Mouse (Mus musculus): ENCODE results near the gene Kdelc1. TPM values are rescaled to one million over a fixed set of nuclear protein-coding genes. Genes with fewer than 3 reads are reported as not detected.

Gene Kdelc1
- polyA plus RNA-seq, 1 experiment from 2014 or later, result 13.8 TPM

DNA sequence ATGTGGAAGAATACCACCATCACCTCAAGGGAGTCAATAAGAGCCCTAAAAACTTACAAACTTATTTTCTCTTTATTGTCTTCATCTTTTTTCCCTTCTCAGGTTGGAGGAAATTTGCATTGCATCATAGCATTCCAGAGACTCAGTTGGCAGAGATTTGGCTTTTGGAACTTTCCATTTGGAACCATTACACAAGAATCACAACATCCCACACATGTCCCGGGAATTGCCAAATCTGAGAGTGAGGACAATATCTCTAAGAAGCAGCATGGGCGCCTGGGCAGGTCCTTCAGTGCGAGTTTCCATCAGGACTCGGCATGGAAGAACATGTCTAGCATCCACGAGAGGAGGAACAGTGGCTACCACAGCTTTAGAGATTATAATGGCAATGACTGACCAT, 24.1 kb upstream of the Kdelc1 start:
- ATAC-seq (ENCODE audit: low read depth), result no peak
- 69% methylated on average over 5 of the region's 5 CpGs for WGBS (ENCODE audit: insufficient replicate concordance)
- Histone ChIP-seq H3K4me3 (ENCODE audit: low read depth, low read length) (no peak overlapping the region), H3K36me3 (ENCODE audit: control insufficient read depth, insufficient read depth) (no peaks in the 10 kb centered on the region), H3K27me3 (ENCODE audit: control insufficient read depth, insufficient read depth, low read depth, low read length) (no peaks in the 10 kb centered on the region), H3K4me2 (ENCODE audit: low read depth, low read length) (no peak overlapping the region), H3K9ac (ENCODE audit: low read depth, low read length) (no peak overlapping the region), H3K27ac (ENCODE audit: low read length) (no peak overlapping the region), H3K4me1 (ENCODE audit: control insufficient read depth, low read depth, low read length) (peaks cover 5% of the 10 kb centered on the region), H3K9me3 (replicated peaks; ENCODE audit: control insufficient read depth, low read length) (no peaks in the 10 kb centered on the region)

DNA sequence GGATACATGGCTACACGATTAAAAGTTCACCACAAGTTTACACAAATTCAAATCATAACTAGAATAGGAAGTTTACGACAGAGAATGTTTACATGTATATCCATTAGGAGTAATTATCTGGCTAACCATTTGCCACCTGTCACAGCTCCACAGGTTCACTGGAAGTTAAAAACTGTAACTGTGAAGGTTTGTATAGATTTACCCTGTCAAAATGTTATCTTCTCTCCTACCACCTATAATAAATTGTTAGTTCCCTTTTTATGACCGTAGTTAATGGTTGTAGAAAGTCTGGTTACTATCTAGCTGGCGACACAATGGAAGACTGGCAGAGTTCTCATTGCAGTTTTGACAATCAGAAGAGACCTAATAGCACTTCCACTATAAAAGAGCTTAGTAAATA, 21.6 kb upstream of the Kdelc1 start:
- no peaks in the 10 kb centered on the region for H3K4me1 ChIP-seq (ENCODE audit: control insufficient read depth, low read depth, low read length)
- H3K27ac ChIP-seq (ENCODE audit: low read length), result no peak overlapping the region
- no peak overlapping the region for H3K4me2 ChIP-seq (ENCODE audit: low read depth, low read length)
- no peak overlapping the region for H3K4me3 ChIP-seq (ENCODE audit: low read depth, low read length)
- no peak for ATAC-seq (ENCODE audit: low read depth)
- 64% methylated on average over 4 of the region's 4 CpGs for WGBS (ENCODE audit: insufficient replicate concordance)
- no peaks in the 10 kb centered on the region for H3K9me3 ChIP-seq (replicated peaks; ENCODE audit: control insufficient read depth, low read length)
- no peaks in the 10 kb centered on the region for H3K27me3 ChIP-seq (ENCODE audit: control insufficient read depth, insufficient read depth, low read depth, low read length)
- H3K36me3 ChIP-seq (ENCODE audit: control insufficient read depth, insufficient read depth), result no peaks in the 10 kb centered on the region
- no peak overlapping the region for H3K9ac ChIP-seq (ENCODE audit: low read depth, low read length)

DNA sequence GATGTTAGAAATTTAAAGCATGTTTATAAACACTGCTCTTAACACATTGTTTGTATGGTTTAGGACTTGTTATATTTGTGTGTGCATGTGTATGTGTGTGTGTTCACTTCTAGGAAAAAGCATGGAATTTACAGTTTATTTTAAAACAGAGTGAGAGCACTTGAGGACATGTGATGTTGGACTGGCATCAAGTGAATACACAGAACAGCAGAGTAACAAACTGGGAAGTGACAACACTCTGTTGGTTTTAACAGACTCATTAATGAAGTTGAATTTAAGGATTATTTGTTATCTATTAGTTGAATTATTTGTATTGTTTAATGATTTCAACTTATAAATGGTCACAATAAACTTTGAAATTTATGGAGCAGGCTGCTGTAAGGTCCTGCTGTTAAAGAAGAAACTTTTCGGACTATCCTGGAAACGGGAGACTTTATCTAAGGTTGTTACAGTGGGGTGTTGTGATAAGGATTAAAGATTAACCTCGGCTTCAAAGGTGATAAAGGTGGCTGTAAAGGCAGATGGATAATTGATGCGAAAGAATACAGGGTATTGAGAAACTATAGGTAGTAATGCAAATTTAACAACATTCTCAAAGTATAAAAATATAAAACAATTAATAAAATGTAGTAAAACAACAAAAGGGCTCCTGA, 11.4 kb upstream of the Kdelc1 start:
- H3K4me1 ChIP-seq (ENCODE audit: control insufficient read depth, low read depth, low read length), result no peaks in the 10 kb centered on the region
- no peak overlapping the region for H3K9ac ChIP-seq (ENCODE audit: low read depth, low read length)
- no peaks in the 10 kb centered on the region for H3K27me3 ChIP-seq (ENCODE audit: control insufficient read depth, insufficient read depth, low read depth, low read length)
- H3K9me3 ChIP-seq (replicated peaks; ENCODE audit: control insufficient read depth, low read length), result no peaks in the 10 kb centered on the region
- no peak overlapping the region for H3K27ac ChIP-seq (ENCODE audit: low read length)
- H3K4me2 ChIP-seq (ENCODE audit: low read depth, low read length), result no peak overlapping the region
- 41% methylated on average over 4 of the region's 4 CpGs for WGBS (ENCODE audit: insufficient replicate concordance)
- no peak overlapping the region for H3K4me3 ChIP-seq (ENCODE audit: low read depth, low read length)
- no peak for ATAC-seq (ENCODE audit: low read depth)
- no peaks in the 10 kb centered on the region for H3K36me3 ChIP-seq (ENCODE audit: control insufficient read depth, insufficient read depth)

DNA sequence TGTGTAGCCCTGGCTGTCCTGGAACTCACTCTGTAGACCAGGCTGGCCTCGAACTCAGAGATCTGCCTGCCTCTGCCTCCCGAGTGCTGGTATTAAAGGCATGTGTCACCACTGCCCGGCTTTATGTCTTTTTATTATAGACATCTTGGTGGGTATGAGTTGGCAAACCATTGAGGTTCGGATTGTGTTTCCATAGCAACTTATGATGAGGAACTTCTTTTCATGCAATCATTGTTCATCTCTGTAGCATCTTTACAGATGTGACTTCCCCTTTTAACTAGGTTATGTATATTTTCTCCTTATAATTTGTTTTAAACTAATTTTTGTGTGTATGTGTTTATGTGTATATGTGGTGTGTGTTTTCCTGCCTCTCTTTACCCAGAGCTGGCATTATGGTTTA, 7.0 kb upstream of the Kdelc1 start:
- no peak overlapping the region for H3K4me3 ChIP-seq (ENCODE audit: low read depth, low read length)
- H3K27ac ChIP-seq (ENCODE audit: low read length), result no peak overlapping the region
- no peaks in the 10 kb centered on the region for H3K4me1 ChIP-seq (ENCODE audit: control insufficient read depth, low read depth, low read length)
- no peaks in the 10 kb centered on the region for H3K27me3 ChIP-seq (ENCODE audit: control insufficient read depth, insufficient read depth, low read depth, low read length)
- no peak for ATAC-seq (ENCODE audit: low read depth)
- H3K9ac ChIP-seq (ENCODE audit: low read depth, low read length), result no peak overlapping the region
- no peak overlapping the region for H3K4me2 ChIP-seq (ENCODE audit: low read depth, low read length)
- no peaks in the 10 kb centered on the region for H3K9me3 ChIP-seq (replicated peaks; ENCODE audit: control insufficient read depth, low read length)
- H3K36me3 ChIP-seq (ENCODE audit: control insufficient read depth, insufficient read depth), result no peaks in the 10 kb centered on the region
- WGBS (ENCODE audit: insufficient replicate concordance), result 70% methylated on average over 4 of the region's 4 CpGs

DNA sequence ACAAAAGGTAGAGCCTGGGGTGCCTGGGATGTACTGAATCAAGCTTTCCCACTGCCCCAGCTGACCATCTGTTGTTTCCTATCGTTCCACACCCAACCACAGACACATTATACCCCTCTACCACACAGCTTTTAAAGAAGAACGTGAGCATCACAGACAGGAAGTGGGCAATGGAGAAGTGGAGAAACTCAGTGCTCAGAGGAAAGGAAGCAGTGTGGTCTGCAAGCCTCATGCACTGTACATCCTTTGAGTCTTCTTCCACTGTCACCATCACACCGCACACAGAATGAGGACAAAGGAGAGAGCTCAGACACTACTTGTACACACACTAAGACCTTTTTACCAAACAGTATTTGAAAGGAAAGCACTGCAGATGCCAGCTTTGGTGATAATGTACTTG, 3.6 kb upstream of the Kdelc1 start:
- Histone ChIP-seq H3K4me3 (ENCODE audit: low read depth, low read length) (no peak overlapping the region), H3K9ac (ENCODE audit: low read depth, low read length) (no peak overlapping the region), H3K4me1 (ENCODE audit: control insufficient read depth, low read depth, low read length) (no peaks in the 10 kb centered on the region; the same call in 1 of the 2 replicates), H3K36me3 (ENCODE audit: control insufficient read depth, insufficient read depth) (no peaks in the 10 kb centered on the region), H3K27ac (ENCODE audit: low read length) (no peak overlapping the region), H3K27me3 (ENCODE audit: control insufficient read depth, insufficient read depth, low read depth, low read length) (no peaks in the 10 kb centered on the region), H3K4me2 (ENCODE audit: low read depth, low read length) (no peak overlapping the region), H3K9me3 (replicated peaks; ENCODE audit: control insufficient read depth, low read length) (no peaks in the 10 kb centered on the region)
- WGBS (ENCODE audit: insufficient replicate concordance), result 20% methylated on average over 3 of the region's 3 CpGs
- no peak for ATAC-seq (ENCODE audit: low read depth)

DNA sequence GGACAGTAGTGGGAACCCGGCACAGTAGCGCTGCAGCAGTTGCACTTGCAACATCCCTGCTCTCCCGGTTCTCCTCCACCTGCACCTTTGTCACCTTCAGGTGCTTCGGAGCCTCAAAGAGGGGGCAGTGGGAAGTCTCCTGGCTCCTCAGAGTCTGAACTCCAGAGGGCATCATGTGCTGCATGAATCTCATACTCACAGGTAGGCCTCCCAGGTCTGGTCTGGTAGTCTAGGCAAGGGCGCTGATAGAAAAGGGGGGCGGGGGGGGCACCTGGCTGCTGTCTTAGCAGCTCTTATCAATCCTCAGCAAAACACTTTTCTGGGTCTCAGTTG, 1.4 kb upstream of the Kdelc1 start:
- no peak for ATAC-seq (ENCODE audit: low read depth)
- WGBS (ENCODE audit: insufficient replicate concordance), result 6% methylated on average over 6 of the region's 6 CpGs

DNA sequence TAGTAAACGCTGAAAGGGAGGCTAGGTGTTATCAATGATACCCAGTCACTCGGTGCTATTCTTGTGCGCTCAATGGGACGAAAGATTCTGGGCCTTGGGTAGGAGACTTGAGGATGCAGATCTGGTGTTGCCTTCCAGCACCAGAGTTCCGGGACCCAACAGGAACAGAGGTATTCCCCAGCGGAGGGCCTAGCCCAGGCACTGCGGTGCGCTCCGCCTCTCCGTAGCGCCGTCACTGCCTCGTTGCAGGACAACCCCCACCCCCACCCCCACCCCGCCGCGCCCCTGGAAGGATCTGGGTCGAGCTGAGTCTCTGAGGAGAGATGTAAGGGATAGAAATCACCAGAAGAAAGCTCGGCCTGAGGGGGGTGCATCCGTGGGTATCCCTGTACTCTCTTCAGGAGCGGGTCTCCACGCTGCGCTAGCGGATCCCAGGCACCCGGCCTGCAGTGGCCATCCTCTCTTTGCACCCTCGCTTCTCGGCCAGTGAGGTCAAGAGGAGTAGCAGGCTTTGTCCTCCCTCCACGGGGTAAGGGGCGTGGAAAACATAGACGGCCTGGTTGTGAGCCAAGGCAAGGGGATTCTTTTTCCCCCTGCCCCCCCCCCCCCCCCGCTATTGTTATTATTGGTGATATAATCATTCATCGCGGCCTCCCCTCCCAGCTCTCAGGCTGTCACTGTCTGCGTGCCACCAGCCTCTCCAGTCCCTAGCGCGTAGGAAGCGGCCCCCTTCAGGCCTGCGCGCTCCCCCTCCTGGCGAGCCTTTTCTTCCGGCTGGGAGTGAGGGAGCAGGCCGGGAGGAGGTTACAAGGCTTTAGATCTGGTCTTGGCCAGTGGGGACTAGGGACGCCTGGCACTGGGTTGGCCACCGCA, 829 bp upstream of the Kdelc1 start:
- Histone ChIP-seq H3K4me1 (ENCODE audit: control insufficient read depth, low read depth, low read length) (no peaks in the 10 kb centered on the region; the same call in 1 of the 2 replicates), H3K27me3 (ENCODE audit: control insufficient read depth, insufficient read depth, low read depth, low read length) (no peaks in the 10 kb centered on the region)

More for the DNA sequence above, 1.4 kb upstream of the Kdelc1 start:
- no peak overlapping the region for H3K27ac ChIP-seq (ENCODE audit: low read length)
- peak overlapping the region; percentile 84 for H3K4me2 ChIP-seq (ENCODE audit: low read depth, low read length)
- H3K4me3 ChIP-seq (ENCODE audit: low read depth, low read length), result peak overlapping the region; percentile 75
- H3K9ac ChIP-seq (ENCODE audit: low read depth, low read length), result peak overlapping the region; percentile 71
- H3K27me3 ChIP-seq (ENCODE audit: control insufficient read depth, insufficient read depth, low read depth, low read length), result no peaks in the 10 kb centered on the region
- H3K9me3 ChIP-seq (replicated peaks; ENCODE audit: control insufficient read depth, low read length), result no peaks in the 10 kb centered on the region
- no peaks in the 10 kb centered on the region; the same call in 1 of the 2 replicates for H3K36me3 ChIP-seq (ENCODE audit: control insufficient read depth, insufficient read depth)
- no peaks in the 10 kb centered on the region; the same call in 1 of the 2 replicates for H3K4me1 ChIP-seq (ENCODE audit: control insufficient read depth, low read depth, low read length)

DNA sequence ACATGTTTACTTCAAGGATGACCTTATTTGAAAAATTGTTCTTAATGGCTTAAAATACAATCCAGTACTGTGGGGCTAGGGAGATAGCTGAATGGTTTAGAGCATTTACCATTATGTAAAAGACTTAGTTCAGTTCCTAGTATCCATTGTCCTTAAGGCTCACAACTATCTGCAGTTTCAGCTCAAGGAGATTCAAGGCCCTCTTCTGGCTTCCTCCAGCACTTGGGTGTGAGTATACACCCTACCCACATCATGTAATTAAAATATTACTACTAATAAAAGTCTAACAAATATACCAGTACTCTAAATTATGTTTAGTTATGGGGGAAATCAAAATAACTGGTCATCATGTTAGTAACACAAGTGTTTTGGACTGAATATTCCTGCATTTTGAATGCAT, 1.0 kb downstream of the Kdelc1 start:
- Histone ChIP-seq H3K36me3 (ENCODE audit: control insufficient read depth, insufficient read depth) (no peaks in the 10 kb centered on the region; the same call in 1 of the 2 replicates), H3K4me2 (ENCODE audit: low read depth, low read length) (peak overlapping the region; percentile 24; the same call in 1 of the 2 replicates), H3K27ac (ENCODE audit: low read length) (no peak overlapping the region), H3K9ac (ENCODE audit: low read depth, low read length) (no peak overlapping the region), H3K9me3 (replicated peaks; ENCODE audit: control insufficient read depth, low read length) (no peaks in the 10 kb centered on the region), H3K4me1 (ENCODE audit: control insufficient read depth, low read depth, low read length) (no peaks in the 10 kb centered on the region; the same call in 1 of the 2 replicates), H3K4me3 (ENCODE audit: low read depth, low read length) (no peak overlapping the region), H3K27me3 (ENCODE audit: control insufficient read depth, insufficient read depth, low read depth, low read length) (no peaks in the 10 kb centered on the region)
- ATAC-seq (ENCODE audit: low read depth), result no peak

More for the DNA sequence above, 829 bp upstream of the Kdelc1 start:
- under 1% methylated on average over 42 of the region's 43 CpGs for WGBS (ENCODE audit: insufficient replicate concordance)
- peak overlapping the region; percentile 84 for H3K27ac ChIP-seq (ENCODE audit: low read length)
- H3K4me3 ChIP-seq (ENCODE audit: low read depth, low read length), result peak overlapping the region; percentile 75
- no peaks in the 10 kb centered on the region; the same call in 1 of the 2 replicates for H3K36me3 ChIP-seq (ENCODE audit: control insufficient read depth, insufficient read depth)
- peak; percentile 82 for ATAC-seq (ENCODE audit: low read depth)
- peak overlapping the region; percentile 84 for H3K4me2 ChIP-seq (ENCODE audit: low read depth, low read length)
- H3K9ac ChIP-seq (ENCODE audit: low read depth, low read length), result peak overlapping the region; percentile 71
- no peaks in the 10 kb centered on the region for H3K9me3 ChIP-seq (replicated peaks; ENCODE audit: control insufficient read depth, low read length)

DNA sequence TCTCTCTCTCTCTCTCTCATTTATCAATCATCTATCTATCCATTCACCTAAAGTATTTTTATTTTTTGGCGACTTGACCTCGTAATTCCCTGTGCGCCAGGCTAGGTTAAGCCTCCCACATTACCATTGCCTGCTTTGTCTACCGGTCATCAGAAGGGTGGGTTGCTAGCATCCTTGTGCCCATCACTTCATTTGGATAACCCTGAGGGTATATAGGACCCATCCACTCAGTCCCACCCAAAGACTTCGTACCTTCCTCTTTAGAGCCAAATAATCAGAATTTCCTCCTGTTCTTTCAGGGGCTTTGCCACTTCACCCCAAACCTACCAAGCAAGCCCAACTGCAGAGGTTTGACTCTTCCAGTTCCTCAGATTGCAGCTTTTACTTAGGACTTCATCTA, 15.7 kb downstream of the Kdelc1 start:
- peak overlapping the region; percentile 19; the same call in 1 of the 2 replicates for H3K9ac ChIP-seq (ENCODE audit: low read depth, low read length)

More for the DNA sequence above, 15.7 kb downstream of the Kdelc1 start:
- Histone ChIP-seq H3K36me3 (ENCODE audit: control insufficient read depth, insufficient read depth) (no peaks in the 10 kb centered on the region; the same call in 1 of the 2 replicates), H3K4me1 (ENCODE audit: control insufficient read depth, low read depth, low read length) (peaks cover 7% of the 10 kb centered on the region), H3K27me3 (ENCODE audit: control insufficient read depth, insufficient read depth, low read depth, low read length) (no peaks in the 10 kb centered on the region), H3K4me2 (ENCODE audit: low read depth, low read length) (peak overlapping the region; percentile 64), H3K27ac (ENCODE audit: low read length) (no peak overlapping the region), H3K9me3 (replicated peaks; ENCODE audit: control insufficient read depth, low read length) (no peaks in the 10 kb centered on the region), H3K4me3 (ENCODE audit: low read depth, low read length) (peak overlapping the region; percentile 89)
- ATAC-seq (ENCODE audit: low read depth), result no peak
- 18% methylated on average over 5 of the region's 5 CpGs for WGBS (ENCODE audit: insufficient replicate concordance)

Measured in liver, embryonic 16.5 days (tissue).